Mouse (Mus musculus) WW6 (cell line): ENCODE measurements around the gene Cotl1.

Source experiments
- DNase-seq: peaks from one replicate; pipeline ENCODE4 v3.0.0-alpha.2; 2013; ENCODE audit warnings: low read depth, low spot score

Cotl1 gene

GRCm38 (mm10) chr8:119838983-119839340 lies 1.4 kb downstream of the Cotl1 start:
- no peak for DNase-seq

- no peak for DNase-seq
These were observed 2.0 kb downstream of the Cotl1 start for GRCm38 (mm10) chr8:119838100-119838982.

- no peak for DNase-seq
These were observed 2.7 kb downstream of the Cotl1 start for GRCm38 (mm10) chr8:119837553-119838071.

GRCm38 (mm10) chr8:119836831-119837230 lies 3.5 kb downstream of the Cotl1 start:
- no peak for DNase-seq

- DNase-seq = no peak
These were observed 5.1 kb downstream of the Cotl1 start for GRCm38 (mm10) chr8:119835270-119835669.

- no peak for DNase-seq
These were observed 5.7 kb downstream of the Cotl1 start for GRCm38 (mm10) chr8:119834676-119835075.

- no peak for DNase-seq
These were observed 7.4 kb downstream of the Cotl1 start for GRCm38 (mm10) chr8:119832931-119833330.

- DNase-seq = no peak
These were observed 8.2 kb downstream of the Cotl1 start for GRCm38 (mm10) chr8:119832101-119832617.

- DNase-seq = no peak
These were observed 8.9 kb downstream of the Cotl1 start for GRCm38 (mm10) chr8:119831336-119831995.

- DNase-seq = no peak
These were observed 9.8 kb downstream of the Cotl1 start for GRCm38 (mm10) chr8:119830589-119830988.

- no peak for DNase-seq
These were observed 10.3 kb downstream of the Cotl1 start for GRCm38 (mm10) chr8:119829870-119830580.

- DNase-seq = no peak
These were observed 10.9 kb downstream of the Cotl1 start for GRCm38 (mm10) chr8:119829420-119829819.

GRCm38 (mm10) chr8:119829015-119829414 lies 11.3 kb downstream of the Cotl1 start:
- DNase-seq = no peak

GRCm38 (mm10) chr8:119827721-119828153 lies 12.6 kb downstream of the Cotl1 start:
- DNase-seq = no peak

- DNase-seq = no peak
These were observed 13.4 kb downstream of the Cotl1 start for GRCm38 (mm10) chr8:119826982-119827381.

- no peak for DNase-seq
These were observed 14.2 kb downstream of the Cotl1 start for GRCm38 (mm10) chr8:119825950-119826730.

- DNase-seq = no peak
These were observed 15.5 kb downstream of the Cotl1 start for GRCm38 (mm10) chr8:119824809-119825273.

GRCm38 (mm10) chr8:119824100-119824499 lies 16.2 kb downstream of the Cotl1 start:
- DNase-seq = no peak

GRCm38 (mm10) chr8:119823278-119823677 lies 17.1 kb downstream of the Cotl1 start:
- DNase-seq = no peak

- DNase-seq = no peak
These were observed 18.7 kb downstream of the Cotl1 start for GRCm38 (mm10) chr8:119821691-119822090.

- DNase-seq = no peak
These were observed 20.4 kb downstream of the Cotl1 start for GRCm38 (mm10) chr8:119819976-119820375.
